Mouse (Mus musculus) bone marrow, adult 2 months (tissue): Measurements from ENCODE around the gene Faap20. TPM values are rescaled to one million over a fixed set of nuclear protein-coding genes. Genes with fewer than 3 reads are reported as not detected.

ENCODE experiments used
- H3K27ac ChIP-seq: fragments of 200-500 bp; 2 replicates; pipeline ENCODE4 v1.5.1; 2012; ENCODE audit warnings: low read depth, mild to moderate bottlenecking, control low read depth, inconsistent platforms, low read length; ENCODE audit not compliant: control insufficient read depth, poor library complexity, insufficient read depth
- H3K4me1 ChIP-seq: fragments of 200-500 bp; 2 replicates; pipeline ENCODE4 v1.6.1; 2011; ENCODE audit warnings: low read length; ENCODE audit not compliant: control insufficient read depth, insufficient read depth
- H3K4me3 ChIP-seq: fragments of 200-500 bp; replicated peaks from 2 replicates; pipeline ENCODE3; 2011; ENCODE audit warnings: mild to moderate bottlenecking, low read depth, low read length, control low read depth; ENCODE audit not compliant: control insufficient read depth
- CTCF ChIP-seq: fragments of 200-500 bp; IDR thresholded peaks from 2 replicates; pipeline ENCODE4 v1.5.1; 2011; ENCODE audit warnings: low read length, control low read depth; ENCODE audit not compliant: control insufficient read depth, insufficient read depth
- POLR2A ChIP-seq: fragments of 200-500 bp; IDR thresholded peaks from 2 replicates; pipeline ENCODE4 v1.6.1; 2011; ENCODE audit warnings: low read depth, mild to moderate bottlenecking, control low read depth, low read length, borderline replicate concordance; ENCODE audit not compliant: control insufficient read depth
- WGBS: fragments of 180-500 bp; shearing (Covaris S2); methylation state at CpG from one replicate; pipeline ENCODE4 v1.1.7; 2018; 5-methylcytosine and 5-hydroxymethylcytosine counted together
- polyA plus RNA-seq: library from polyadenylated mRNA; stranded (reverse); fragments of >200 nt; gene quantifications from 2 replicates; pipeline ENCODE4 v1.2.4, GENCODE M21; 2011; ENCODE audit warnings: low replicate concordance; ENCODE audit not compliant: missing spikeins, insufficient read depth, insufficient read length

Faap20 gene
- polyA plus RNA-seq, 1 experiment, result 29.3 TPM

DNA sequence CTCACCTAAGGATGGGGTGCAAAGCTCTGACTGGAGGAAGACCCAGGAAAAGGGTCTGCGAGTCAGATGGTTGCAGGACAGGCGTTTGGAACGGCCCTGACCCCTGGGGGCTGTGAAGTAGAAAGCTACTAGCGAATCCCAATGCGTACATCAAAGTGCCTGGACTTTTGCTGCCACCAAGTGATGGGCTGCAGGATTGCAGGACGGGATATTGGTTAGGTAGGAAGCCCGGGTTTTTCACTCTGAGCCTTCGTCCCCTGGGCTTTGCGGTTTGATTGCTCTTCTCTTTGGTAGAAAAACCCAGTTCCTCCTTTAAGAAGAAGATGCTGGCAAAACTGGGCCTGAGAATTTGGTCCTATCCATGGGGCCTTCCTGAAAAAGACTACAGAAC is 350 bp upstream of the Faap20 start:
- no peaks in the 10 kb centered on the region; the same call in 1 of the 2 replicates for H3K4me1 ChIP-seq

DNA sequence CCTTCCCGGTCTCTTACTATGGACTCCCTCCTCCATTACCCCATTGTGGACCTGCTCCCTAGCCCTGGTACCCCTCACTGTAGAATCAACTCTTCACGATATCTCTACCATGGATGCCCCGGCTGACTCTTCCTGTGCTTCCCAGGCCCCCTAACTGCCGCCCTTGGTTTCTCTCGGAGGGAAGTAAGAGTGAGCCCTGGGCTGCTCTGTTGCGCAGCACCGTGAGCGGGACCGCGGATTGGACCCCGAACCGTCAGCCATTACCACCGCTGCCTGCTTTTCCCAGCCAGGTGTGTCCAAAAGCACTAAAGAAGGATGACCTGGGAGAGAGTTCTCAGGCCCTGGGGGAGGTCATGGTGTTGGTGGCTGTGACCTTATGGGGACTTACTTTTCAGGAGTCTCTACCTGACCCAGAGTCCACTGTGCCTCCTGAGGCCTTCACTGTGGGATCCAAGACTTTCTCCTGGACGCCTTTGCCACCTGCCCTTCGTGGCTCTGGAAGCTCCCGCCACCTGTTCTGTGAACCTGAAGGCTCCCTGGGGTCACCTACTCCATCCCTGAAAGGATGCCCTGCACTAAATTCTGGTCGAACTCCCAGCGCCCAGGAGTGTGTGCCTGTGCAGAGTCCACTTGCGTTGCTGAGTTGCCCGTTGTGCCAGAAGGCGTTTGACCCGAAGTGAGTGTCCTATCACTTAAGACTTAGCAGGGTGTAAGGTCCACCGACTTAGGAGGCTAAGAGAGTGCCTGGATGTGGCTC is 937 bp downstream of the Faap20 start:
- WGBS, result 29% methylated on average over 23 of the region's 23 CpGs
- TF ChIP-seq CTCF, result no peak
- no peak for TF ChIP-seq POLR2A
- Histone ChIP-seq H3K4me1 (no peaks in the 10 kb centered on the region; the same call in 1 of the 2 replicates), H3K27ac (peak overlapping the region; percentile 95), H3K4me3 (peak overlapping the region; percentile 83)

More for the DNA sequence above, 350 bp upstream of the Faap20 start:
- Histone ChIP-seq H3K27ac (peak overlapping the region; percentile 95), H3K4me3 (peak overlapping the region; percentile 83)
- TF ChIP-seq CTCF (peak; percentile 98), POLR2A (no peak)
- WGBS, result 0% methylated on average over 9 of the region's 9 CpGs

DNA sequence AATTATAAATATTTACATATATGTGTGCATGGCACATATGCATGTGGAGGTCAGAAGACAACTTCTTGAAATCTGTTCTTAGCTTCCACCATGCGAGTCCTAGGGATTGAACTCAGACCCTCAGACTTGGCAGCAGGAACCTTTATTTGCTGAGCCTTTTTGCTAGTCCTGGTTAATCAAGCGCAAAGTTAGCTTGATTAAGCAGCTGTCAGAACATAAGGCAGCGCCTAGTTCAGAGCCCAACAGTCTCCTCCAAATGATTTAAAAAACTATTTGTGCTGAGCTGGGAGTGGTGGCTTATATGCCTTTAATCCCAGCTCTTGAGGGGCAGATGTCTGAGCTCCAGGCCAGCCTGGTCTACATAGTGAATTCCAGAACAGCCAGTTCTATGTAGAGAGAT is 1.5 kb downstream of the Faap20 start:
- H3K4me1 ChIP-seq, result no peaks in the 10 kb centered on the region; the same call in 1 of the 2 replicates
- no peak overlapping the region for H3K4me3 ChIP-seq
- TF ChIP-seq POLR2A (no peak), CTCF (no peak)
- 88% methylated on average over 3 of the region's 3 CpGs for WGBS
- no peak overlapping the region for H3K27ac ChIP-seq

GRCm38 (mm10) chr4:155252253-155252652 is 2.7 kb downstream of the Faap20 start:
- no peak for TF ChIP-seq CTCF
- WGBS, result 85% methylated on average over 6 of the region's 6 CpGs
- Histone ChIP-seq H3K27ac (no peak overlapping the region), H3K4me3 (no peak overlapping the region), H3K4me1 (no peaks in the 10 kb centered on the region; the same call in 1 of the 2 replicates)

- TF ChIP-seq CTCF (no peak), POLR2A (no peak)
- WGBS, result 82% methylated on average over 3 of the region's 3 CpGs
These were observed 15.1 kb downstream of the Faap20 start for GRCm38 (mm10) chr4:155264521-155265321.

GRCm38 (mm10) chr4:155267047-155267543 is 17.5 kb downstream of the Faap20 start:
- no peak for TF ChIP-seq CTCF
- TF ChIP-seq POLR2A, result no peak
- 60% methylated on average over 7 of the region's 7 CpGs for WGBS

More at GRCm38 (mm10) chr4:155264521-155265321, 15.1 kb downstream of the Faap20 start:
- Histone ChIP-seq H3K4me1 (no peaks in the 10 kb centered on the region), H3K27ac (no peak overlapping the region), H3K4me3 (no peak overlapping the region)

GRCm38 (mm10) chr4:155267639-155268175 is 18.1 kb downstream of the Faap20 start:
- TF ChIP-seq CTCF (no peak), POLR2A (no peak)
- Histone ChIP-seq H3K4me3 (no peak overlapping the region), H3K27ac (no peak overlapping the region), H3K4me1 (no peaks in the 10 kb centered on the region)
- WGBS, result 63% methylated on average over 12 of the region's 12 CpGs

More at GRCm38 (mm10) chr4:155267047-155267543, 17.5 kb downstream of the Faap20 start:
- H3K27ac ChIP-seq, result no peak overlapping the region
- H3K4me1 ChIP-seq, result no peaks in the 10 kb centered on the region
- no peak overlapping the region for H3K4me3 ChIP-seq

GRCm38 (mm10) chr4:155268382-155268781 is 18.8 kb downstream of the Faap20 start:
- no peak for TF ChIP-seq POLR2A
- TF ChIP-seq CTCF, result peak; percentile 31; the same call in 1 of the 2 replicates
- 21% methylated on average over 5 of the region's 5 CpGs for WGBS

More at GRCm38 (mm10) chr4:155268382-155268781, 18.8 kb downstream of the Faap20 start:
- H3K4me3 ChIP-seq, result no peak overlapping the region
- no peaks in the 10 kb centered on the region for H3K4me1 ChIP-seq
- H3K27ac ChIP-seq, result no peak overlapping the region
